Mouse (Mus musculus): ENCODE results near the gene Cep152.

Gene Cep152

DNA sequence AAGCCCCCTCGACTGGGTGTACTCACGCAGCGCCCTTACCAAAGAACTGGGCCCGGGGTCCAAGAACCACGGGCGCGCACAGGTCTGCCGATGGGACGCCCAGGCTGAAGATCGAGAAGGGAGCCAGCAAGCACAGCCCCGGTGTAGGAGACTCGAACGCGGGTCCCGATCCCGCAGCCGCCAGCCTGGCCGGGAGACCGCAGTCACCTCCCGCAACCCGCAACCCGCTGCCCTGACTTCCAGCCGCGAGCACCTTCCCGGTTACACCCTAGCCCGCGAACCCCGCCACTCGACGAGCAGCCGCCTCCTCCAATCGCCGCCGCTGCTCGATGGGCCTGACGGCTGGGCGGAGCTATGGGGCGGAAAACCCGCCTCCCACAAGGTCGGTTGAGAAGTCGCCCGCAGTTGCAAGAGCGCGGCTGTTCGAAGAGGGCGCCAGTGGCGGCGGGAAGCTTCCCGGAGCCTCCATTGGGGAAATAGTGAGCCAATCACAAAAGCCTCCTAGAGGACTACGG lies at the start of gene Cep152:
Cep152 (minus strand) TSS at position 277 of the 515 bp plus-strand sequence.
- in situ Hi-C loops (cut with MboI, MseI), result no loop called here

DNA sequence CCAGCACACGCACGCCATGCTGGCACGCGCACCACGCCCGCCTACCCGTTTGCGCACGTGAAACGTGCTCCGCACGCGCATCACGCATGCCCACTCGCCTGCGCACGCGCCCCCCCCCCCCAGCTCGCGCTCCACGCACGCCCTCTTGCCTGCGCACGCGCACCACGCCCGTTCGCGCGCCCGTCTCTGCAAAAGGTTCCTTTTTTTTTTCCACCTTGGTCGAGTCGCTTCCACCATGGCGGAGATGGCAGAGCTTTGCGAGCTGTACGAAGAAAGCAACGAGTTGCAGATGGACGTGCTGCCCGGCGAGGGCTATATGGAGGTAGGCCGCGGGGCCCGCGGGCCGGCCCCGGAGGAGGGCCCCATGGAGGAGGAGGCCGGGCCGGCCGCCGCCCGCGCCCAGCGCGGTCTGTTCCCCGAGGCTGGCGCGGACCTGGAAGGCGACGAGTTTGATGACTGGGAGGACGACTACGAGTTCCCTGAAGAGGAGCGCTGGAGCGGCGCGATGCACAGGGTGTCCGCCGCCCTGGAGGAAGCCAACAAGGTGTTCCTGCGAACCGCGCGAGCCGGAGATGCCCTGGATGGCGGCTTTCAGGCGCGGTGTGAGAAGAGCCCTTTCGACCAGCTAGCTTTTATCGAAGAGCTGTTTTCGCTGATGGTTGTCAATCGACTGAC lies 48.2 kb upstream of the Cep152 start, which contains the start of gene Eid1:
Eid1 (plus strand) TSS at position 139 of the 675 bp plus-strand sequence.
- in situ Hi-C loops (cut with MboI, MseI), result loop anchor here (25.0 kb wide), 1 partner anchor 164 kb away; no protein-coding TSS in a partner anchor

DNA sequence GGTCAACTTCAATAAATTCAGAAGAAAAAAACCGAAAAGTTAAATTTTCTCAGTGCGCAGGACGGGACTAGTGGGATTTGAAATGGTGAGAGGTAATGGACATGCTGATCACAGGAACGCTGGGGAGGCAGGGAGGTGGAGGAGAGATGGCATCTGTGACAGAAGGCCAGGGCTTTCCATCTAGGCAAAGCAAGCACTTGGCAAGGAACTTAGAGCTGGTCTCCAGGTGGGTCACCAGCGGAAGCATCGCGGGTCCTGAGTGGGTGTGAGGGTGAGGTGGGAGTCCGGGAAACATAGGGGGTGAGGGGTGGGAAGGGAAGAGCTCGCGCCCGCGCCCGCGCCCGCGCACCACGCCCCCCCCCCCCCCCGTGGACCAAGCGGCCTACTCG lies 47.6 kb upstream of the Cep152 start:
- in situ Hi-C loops (cut with MboI, MseI), result loop anchor here (25.0 kb wide), 1 partner anchor 165 kb away; no protein-coding TSS in a partner anchor

DNA sequence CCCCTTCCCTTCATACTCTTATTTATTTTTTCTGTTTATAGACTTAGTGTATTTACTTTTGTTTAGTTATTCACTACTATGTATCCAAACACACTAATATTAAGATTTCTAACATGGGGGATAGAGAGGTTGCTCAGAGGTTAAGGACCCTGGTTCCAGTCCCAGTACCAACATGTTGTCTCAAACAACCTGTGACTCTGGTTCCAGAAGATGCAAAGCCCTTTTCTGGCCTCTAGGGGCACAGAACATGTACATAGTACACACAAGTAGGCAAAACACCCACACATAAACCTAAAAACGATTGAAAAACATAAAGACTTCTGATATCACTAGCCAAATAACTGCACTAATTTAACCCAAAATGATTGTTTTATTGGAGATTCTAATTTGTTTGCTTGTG lies 45.9 kb upstream of the Cep152 start:
- in situ Hi-C loops (cut with MboI, MseI), result loop anchor here (25.0 kb wide), 1 partner anchor 166 kb away; no protein-coding TSS in a partner anchor

DNA sequence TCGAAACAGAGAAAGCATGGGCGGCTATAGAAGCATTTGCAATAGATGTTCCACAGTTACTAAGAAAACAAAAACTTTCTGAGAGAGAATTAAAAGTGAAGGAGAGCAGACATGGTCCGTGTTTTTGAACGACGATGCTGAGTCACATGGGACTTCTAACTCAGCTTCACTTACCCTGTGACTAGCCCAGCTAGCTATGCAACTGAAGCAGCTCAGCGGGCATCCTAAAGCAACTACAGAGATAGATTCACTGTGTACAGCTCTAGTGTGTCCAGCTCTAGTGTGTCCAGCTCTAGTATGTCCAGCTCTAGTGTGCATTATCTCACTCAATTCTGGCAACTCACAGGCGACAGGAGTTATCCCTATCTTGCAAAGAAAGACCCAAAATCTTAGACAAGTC lies 42.8 kb upstream of the Cep152 start:
- in situ Hi-C loops (cut with MboI, MseI), result loop anchor here (25.0 kb wide), 1 partner anchor 170 kb away; no protein-coding TSS in a partner anchor

DNA sequence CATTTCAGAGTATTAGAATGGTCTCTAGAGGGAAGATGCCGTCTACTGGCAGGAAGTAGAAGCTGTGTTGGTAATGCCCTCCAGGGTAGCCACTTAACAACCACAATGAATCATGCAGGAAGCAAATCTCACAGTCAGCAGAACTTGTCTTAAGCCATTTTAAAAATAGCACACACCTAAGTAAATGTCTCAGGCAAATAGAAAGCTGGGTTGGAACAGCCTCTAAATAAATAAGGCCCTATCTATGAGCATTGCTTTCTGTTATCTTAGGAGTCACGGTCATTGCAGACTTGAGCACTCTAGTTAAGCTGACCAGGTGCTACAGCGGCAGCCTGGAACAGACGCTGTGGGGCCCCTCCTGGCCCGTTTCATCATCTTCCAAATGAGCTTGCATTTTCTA lies 42.3 kb upstream of the Cep152 start:
- in situ Hi-C loops (cut with MboI, MseI), result loop anchor here (25.0 kb wide), 1 partner anchor 170 kb away; no protein-coding TSS in a partner anchor

DNA sequence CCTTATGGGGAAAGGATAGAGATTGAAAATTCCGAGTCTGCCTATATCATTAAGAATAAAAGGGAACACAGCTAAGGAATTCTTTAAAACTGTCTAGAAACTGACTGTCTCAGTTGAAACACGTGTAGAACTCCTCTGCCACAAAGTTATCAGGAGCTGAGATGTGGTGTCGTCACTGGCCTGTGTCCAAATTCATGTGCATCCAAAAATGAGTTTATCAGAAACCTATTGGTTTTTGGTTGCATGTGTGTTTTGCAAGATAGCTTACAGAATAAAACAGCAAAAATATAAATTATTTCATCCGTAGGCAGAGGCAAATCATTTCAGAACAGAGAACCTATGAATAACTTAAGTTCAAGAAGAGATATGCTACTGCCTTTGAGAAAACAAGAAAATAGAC lies 41.8 kb upstream of the Cep152 start:
- in situ Hi-C loops (cut with MboI, MseI), result loop anchor here (25.0 kb wide), 1 partner anchor 171 kb away; no protein-coding TSS in a partner anchor

DNA sequence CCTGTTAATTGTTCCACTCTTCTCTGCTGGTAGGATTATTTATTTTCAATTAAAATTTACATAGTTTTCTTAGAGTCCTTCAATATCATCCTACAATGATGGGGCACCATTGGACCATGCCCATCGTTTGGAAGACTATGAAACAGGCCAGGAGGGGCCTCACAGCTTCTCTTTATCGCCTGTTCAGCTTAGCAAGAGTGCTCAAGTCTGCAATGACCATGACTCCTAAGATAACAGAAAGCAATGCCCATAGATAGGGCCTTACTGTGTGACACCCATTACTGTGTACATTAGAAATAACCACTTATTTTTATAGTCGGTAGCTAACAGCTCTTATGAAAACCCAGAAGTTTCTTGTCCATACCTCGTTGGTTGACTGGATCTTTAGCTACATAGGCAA lies 41.0 kb upstream of the Cep152 start:
- in situ Hi-C loops (cut with MboI, MseI), result loop anchor here (25.0 kb wide), 1 partner anchor 171 kb away; no protein-coding TSS in a partner anchor

DNA sequence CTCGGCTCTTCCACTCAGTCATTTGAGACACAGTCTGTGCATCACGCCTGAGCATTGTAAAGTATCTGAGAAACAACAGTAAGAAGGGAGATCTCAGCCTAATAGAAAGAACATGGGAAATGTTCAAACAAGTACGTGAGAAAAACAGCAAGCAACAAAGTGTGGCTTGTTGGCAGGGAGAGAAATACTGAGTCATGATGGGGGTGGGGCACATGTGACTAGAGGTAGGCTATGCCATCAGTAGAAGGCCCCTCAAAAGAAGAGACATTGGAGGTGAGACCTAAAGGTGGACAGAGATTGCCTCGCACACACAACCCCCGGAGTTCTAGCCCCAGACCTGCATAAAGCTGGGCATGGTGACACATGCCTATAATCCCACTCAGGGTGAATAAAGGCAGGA lies 40.3 kb upstream of the Cep152 start:
- in situ Hi-C loops (cut with MboI, MseI), result loop anchor here (25.0 kb wide), 1 partner anchor 172 kb away; no protein-coding TSS in a partner anchor

DNA sequence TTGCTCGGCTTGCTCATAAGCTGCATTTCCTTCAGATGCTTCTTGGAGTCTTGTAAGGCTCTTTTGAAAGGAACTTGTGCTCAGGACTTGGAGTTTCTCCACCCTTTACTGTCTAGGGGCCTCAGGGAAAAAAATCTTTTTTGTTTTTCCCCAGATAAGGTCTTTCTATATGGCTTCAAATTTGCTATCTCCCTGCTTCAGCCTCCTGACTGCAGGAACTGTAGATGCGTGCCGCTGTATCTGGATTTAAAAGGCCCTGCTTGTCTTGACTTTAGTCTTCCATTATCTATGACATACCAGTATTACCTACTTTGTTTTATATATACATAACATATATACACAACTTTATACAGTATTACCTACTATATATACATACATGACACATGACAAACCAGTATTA lies 37.6 kb upstream of the Cep152 start:
- in situ Hi-C loops (cut with MboI, MseI), result loop anchor here (25.0 kb wide), 1 partner anchor 175 kb away; no protein-coding TSS in a partner anchor

DNA sequence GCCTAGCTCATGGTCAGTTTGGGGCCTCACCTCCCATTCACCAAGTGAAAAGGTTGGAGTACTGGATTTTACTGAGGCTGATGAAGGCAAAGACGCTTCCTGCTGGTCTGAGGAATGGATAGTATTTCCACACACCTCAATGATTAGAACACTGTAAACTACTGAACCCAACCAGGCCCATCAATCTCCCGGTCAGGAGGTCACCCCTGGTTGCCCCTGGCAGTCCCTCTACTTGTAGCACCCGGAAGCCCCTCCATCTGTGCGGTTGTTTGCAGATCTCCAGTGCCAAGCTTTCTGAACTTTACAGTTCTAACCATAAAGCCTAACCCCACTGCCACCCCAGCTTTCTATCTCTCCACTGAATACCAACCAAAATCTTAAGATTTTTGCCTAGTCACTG lies 36.2 kb upstream of the Cep152 start:
- in situ Hi-C loops (cut with MboI, MseI), result loop anchor here (25.0 kb wide), 1 partner anchor 176 kb away; no protein-coding TSS in a partner anchor

DNA sequence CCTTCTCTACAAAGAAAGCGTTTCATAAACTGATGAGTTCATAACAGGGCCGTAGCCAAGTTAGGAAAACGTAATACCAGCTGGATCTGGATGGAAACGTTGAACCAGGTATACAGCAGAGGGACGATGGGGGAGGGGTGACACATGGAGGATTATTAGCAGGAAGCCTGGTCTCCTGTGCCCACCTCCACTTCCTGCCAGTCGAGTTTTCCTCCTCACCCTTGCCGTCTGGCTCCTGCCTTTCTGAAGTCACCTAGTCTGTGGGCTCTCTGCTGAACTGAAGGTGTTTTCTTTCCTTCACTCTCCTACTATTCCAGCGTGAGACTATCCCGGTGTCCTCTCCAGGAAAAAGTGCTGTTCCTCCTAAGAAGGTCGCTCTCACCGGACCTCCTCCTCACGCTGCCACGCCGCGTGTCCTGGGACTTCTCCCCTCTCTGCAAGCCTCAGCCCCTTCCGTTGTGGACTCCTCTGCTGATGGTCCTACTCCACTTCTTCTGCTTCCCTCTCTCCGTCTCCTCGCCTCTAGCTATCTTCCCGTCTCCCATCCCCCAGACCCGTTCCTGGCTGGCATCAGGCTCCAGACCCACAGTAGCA lies 35.7 kb upstream of the Cep152 start:
- in situ Hi-C loops (cut with MboI, MseI), result loop anchor here (25.0 kb wide), 1 partner anchor 177 kb away; no protein-coding TSS in a partner anchor

DNA sequence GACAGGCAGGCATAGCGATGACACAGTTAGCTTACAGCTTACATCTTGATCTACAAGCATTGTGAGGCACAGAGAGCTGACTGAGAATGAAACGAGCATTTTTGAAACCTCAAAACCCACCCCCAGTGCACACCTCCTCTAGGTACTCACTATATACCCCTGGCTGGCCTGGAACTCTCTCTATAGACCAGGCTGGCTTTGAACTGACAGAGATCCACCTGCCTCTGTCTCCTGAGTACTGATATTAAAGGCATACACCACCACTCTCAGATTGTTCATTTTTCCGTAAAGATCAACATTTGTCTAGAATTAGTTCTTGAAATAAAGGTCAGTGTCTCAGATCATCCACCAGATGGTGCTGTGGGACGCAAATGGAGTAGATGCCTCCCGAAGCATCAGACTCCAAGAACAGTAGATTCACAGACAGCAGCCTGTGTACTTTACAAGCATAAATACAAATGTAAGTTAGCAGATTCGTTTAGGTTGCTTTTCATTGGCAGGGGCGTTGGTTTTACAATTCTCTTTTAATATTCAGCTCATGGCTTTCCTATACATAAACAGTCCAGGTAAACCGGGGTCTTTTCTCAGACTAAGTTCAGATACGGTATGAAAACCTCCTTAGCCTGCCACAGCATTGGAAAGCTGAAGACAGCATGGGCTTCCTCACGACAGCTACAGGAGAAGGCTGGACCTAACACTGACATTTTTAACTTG lies 35.1 kb upstream of the Cep152 start:
- in situ Hi-C loops (cut with MboI, MseI), result loop anchor here (5.0 to 25.0 kb wide), 3 partner anchors 67 to 375 kb away; partner anchors contain the start of gene Fgf7

DNA sequence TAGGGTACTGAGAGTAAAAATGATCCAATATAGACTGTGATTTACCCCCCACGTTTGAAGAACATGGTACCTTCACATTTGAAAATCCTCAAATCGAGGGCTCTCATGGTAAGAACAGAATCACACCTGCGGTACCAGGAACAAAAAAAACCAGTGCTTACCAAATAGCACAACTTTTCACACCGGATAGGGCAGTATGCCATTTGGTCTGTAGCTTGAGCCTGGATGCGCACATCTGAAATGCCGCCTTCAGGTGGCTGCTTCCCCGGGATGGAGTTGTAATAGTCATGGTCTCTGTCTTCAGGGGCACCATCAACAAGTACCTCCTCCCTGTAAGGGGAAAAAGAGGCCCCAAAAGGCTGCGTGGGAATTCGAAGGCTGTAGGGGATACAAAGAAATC lies 30.5 kb upstream of the Cep152 start:
- in situ Hi-C loops (cut with MboI, MseI), result loop anchor here (5.0 to 25.0 kb wide), 3 partner anchors 72 to 379 kb away; partner anchors contain the start of gene Fgf7

DNA sequence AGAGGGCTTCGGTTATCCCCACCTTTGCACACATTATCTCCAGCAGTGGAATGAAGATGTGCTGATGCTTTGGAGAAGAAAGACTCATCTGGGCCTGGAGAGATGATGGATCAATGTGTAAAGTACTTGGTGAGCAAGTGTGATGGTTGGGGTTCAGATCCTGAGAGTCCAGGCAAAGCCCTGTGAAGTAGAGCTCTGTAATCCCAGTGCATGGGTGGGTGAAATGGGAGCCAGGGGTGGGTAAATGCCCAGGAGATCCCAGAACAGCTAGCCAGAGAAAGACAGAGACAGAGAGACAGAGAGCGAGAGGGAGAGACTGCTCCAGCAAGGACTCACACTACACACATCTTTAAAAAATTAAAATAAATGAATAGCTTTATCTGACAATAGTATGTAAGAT lies 28.4 kb upstream of the Cep152 start:
- in situ Hi-C loops (cut with MboI, MseI), result loop anchor here (10.0 to 25.0 kb wide), 2 partner anchors 184 to 382 kb away; partner anchors contain the start of gene Fgf7

DNA sequence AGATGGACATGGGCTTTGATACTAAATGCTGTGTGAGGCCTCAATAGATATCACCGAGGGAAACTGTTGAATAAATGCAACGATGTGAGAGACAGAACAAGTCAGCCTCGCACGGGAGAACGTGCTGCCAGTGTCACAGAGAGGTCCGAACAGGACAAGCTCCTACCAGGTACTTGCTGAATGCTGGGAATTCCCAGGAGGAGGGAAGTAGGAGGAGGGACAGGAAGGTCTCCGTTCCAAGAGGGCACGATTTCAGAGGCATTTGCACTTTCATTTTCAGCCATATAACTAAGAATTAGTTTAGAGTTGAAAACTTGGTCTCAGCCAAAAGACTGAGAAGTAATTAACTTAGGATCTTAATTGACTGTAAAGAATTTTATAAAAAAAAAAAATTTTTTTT lies 26.6 kb upstream of the Cep152 start:
- in situ Hi-C loops (cut with MboI, MseI), result loop anchor here (10.0 to 25.0 kb wide), 2 partner anchors 186 to 383 kb away; partner anchors contain the start of gene Fgf7

DNA sequence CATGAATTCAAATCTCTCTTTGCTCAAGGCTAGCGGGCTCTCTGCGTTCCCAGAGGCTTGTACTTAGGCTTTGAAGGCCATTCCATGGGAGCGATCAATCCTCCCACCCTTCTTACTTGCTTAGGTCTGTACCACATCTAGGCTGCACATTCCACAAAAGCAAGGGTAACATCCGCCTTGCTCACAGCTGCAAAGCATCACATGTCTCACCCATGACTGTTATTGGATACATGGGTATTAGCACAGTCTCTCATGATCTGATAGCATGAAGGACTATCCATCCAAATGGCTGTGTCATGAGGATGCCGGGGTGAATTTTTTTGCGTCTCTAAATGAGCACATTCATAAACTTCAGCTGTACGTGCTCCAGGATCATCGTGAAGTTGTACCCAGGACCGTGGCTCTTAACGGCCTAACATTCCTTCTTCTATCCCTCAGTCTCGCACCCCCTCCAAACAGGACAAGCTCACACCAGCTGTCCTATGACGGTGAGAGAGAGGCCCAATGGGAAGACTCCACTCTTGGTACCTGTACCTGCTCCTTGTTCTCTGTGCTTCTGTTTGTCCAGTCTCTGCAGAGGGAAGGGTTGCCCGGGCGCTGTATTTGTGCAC lies 25.9 kb upstream of the Cep152 start:
- in situ Hi-C loops (cut with MboI, MseI), result loop anchor here (10.0 to 25.0 kb wide), 2 partner anchors 186 to 384 kb away; partner anchors contain the start of gene Fgf7

DNA sequence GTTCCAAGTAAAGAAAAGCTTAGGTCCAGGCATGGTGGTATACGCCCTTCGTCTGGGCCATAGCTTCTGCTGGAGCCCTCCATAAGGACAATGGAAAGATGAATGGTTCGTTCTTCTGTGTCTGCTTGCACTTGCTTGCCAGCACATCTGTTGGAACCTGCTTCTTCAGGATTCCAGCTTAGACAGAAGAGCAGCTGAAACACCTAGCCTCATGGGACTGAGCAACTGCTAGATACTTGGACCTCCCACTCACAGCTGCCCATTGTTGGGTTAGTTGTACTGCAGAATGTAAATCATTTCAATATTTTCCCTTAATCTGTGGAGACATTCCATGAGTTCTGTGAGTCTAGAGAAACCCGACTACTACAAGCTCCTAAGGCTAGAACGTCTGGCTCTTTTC lies 25.1 kb upstream of the Cep152 start:
- in situ Hi-C loops (cut with MboI, MseI), result loop anchor here (10.0 to 25.0 kb wide), 2 partner anchors 187 to 385 kb away; partner anchors contain the start of gene Fgf7

DNA sequence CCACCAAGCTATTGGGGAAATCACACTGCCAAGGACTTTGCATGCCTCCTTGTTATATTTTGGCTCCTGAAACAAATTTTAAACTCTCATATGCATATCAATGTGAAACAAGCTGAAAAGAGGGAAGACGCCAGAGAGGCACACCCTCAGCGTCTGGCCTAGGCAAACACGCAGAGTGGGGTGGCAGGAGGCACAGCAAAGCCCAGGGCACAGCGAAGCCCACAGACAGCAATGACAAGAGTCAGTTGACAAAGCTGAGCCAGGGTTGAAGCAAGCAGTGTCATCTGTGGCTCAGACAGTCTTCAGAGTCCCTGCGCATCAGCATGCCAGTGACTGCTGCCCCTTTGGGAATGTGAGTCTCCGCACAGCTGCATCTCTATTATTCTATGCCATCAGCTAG lies 20.0 kb upstream of the Cep152 start:
- in situ Hi-C loops (cut with MboI, MseI), result no loop called here

DNA sequence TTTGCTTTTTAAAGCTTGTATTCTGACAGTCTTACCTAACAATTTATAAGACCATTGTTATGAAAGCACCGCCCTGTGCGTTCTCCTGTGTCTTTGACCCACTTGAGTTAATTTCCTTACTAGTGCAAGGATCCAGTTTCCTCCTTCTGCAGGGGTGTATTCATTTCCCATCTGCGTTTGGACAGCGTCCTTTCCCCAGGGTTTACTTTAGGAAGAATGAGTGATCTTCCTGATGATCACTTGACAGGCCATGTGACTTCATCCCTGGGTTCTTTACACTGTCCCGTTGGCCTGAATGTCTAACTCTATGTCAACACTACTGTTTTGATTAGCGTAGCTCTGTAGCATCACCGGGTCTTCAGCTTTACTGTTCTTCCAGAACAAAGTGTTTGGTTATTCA lies 12.4 kb upstream of the Cep152 start:
- in situ Hi-C loops (cut with MboI, MseI), result no loop called here

DNA sequence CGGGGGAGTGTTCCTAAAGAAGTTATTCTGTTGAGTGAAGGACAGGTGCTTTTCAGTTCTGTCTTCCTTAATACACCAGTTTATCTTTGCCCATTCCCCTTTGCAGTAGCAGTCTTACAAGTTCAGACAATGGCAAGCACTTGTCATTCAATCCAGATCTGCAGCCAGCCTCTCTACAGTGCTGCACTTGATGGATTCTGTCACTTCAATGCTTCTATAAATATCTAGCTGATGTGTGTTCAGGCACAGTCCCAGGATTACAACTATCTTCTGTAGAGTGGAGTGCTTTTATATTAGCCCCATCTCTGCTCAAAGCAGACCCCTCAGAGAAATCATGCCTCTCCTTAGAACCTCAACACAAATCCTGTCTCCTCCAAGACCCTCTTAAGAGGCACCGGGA lies 5.1 kb upstream of the Cep152 start:
- in situ Hi-C loops (cut with MboI, MseI), result no loop called here

Measured in regulatory T cell (primary cell).